Mouse (Mus musculus) lung, postnatal 0 days (tissue): ENCODE results near the gene Map4k1.

Experiments
- CTCF ChIP-seq: IDR thresholded peaks from 2 replicates; pipeline ENCODE4 v1.5.1; 2016; ENCODE audit warnings: antibody characterized with exemption, mild to moderate bottlenecking
- EP300 ChIP-seq: IDR thresholded peaks from 2 replicates; pipeline ENCODE4 v1.6.1; 2016; ENCODE audit warnings: antibody characterized with exemption, mild to moderate bottlenecking, control low read depth

DNA sequence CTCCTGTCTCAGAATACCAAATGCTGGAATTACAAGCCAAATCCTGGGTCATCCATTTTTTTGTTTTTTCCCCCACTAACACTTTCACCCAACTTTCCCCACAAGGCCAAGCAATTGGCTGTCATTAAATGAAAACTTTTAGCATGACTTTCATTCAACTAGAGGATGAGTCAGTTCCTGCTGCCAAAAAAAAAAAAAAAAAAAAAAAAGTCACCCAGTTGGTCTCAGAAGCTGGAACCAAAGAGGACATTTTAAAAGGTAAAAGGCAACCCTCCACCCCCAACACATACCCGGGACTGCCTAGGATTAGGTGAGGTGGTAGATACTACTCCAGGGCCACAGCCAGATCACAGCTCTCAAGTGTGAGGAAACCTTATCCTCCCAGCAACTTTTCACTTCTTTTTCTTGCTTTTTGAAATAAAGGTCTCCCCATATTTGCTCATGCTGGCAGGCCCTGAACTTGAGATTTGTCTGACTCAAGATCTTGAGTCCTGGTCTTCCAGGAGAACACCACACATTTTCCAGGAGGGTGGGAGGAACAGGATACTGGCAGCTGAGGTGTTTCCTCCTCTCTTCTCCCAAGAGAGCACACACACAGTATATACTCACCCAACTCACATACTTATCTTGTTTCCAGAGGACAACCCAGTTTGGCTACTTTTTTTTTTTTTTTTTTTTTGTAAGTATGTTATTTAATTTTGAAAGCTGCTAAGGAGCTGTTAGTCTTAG, 23.7 kb upstream of the Map4k1 start:
- TF ChIP-seq CTCF (no peak), EP300 (0 out of 2 replicates have a peak, but pooled peaks have one; percentile 45)
